Mouse (Mus musculus) embryonic facial prominence, embryonic 10.5 days (tissue): ENCODE results near the gene Pde4d. TPM values are rescaled to one million over a fixed set of nuclear protein-coding genes. Genes with fewer than 3 reads are reported as not detected.

Experiments
- DNase-seq: peaks from one replicate; pipeline ENCODE4 v3.0.0-alpha.2; 2017; ENCODE audit warnings: low spot score
- H3K27ac ChIP-seq: fragments of 300-500 bp; sonication (generic); replicated peaks from 2 replicates; pipeline ENCODE4 v1.5.1; 2016; ENCODE audit warnings: mild to moderate bottlenecking
- H3K27me3 ChIP-seq: fragments of 300-500 bp; sonication (generic); replicated peaks from 2 replicates; pipeline ENCODE4 v1.6.1; 2016; ENCODE audit warnings: low read depth, mild to moderate bottlenecking; ENCODE audit not compliant: poor library complexity, severe bottlenecking
- H3K36me3 ChIP-seq: fragments of 300-500 bp; sonication (generic); replicated peaks from 2 replicates; pipeline ENCODE4 v1.6.1; 2016; ENCODE audit warnings: mild to moderate bottlenecking, moderate library complexity
- H3K4me1 ChIP-seq: fragments of 300-500 bp; sonication (generic); 2 replicates; pipeline ENCODE4 v1.6.1; 2016
- H3K4me3 ChIP-seq: fragments of 300-500 bp; sonication (generic); 2 replicates; pipeline ENCODE4 v1.5.1; 2016; ENCODE audit warnings: mild to moderate bottlenecking, moderate library complexity
- H3K9me3 ChIP-seq: fragments of 300-500 bp; sonication (generic); 2 replicates; pipeline ENCODE4 v1.6.1; 2016; ENCODE audit warnings: mild to moderate bottlenecking
- WGBS: fragments of 180-500 bp; shearing (Covaris S2); methylation state at CpG from one replicate; pipeline ENCODE4 v1.1.7; 2016; 5-methylcytosine and 5-hydroxymethylcytosine counted together
- polyA plus RNA-seq: library from polyadenylated mRNA; unstranded; fragments of >200 nt; fragmentation: Nextera tagmentation; extraction: Ambion mirVana; gene quantifications from 2 replicates; pipeline ENCODE4 v1.2.1, GENCODE M21; 2016

The Pde4d gene
- polyA plus RNA-seq, 1 experiment from 2014 or later = 19.7 TPM

DNA sequence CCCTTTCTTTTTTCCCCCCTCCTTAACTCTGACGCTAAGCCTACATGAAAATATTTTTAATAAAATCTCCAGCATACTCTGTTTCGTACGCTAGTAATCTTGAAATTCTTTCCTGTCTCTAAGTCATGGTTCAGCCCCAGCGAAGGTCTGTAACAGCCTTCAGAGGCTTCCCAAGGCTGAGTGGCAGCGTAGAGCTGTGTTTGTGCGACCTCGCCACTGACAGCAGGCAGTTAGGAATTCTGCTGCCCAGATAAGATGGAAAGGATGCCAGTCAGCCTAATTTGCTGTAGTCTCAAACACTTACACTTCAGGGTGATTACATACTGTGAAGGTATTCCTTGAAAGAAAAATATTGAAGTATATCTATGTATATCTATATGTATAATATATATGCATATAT, 371.5 kb downstream of the Pde4d start:
- Histone ChIP-seq H3K36me3 (no peaks in the 10 kb centered on the region), H3K27me3 (no peaks in the 10 kb centered on the region), H3K27ac (no peak overlapping the region), H3K4me1 (no peaks in the 10 kb centered on the region), H3K4me3 (no peak overlapping the region), H3K9me3 (no peaks in the 10 kb centered on the region)
- no peak for DNase-seq
- 87% methylated on average over 7 of the region's 7 CpGs for WGBS

- 92% methylated on average over 8 of the region's 8 CpGs for WGBS
- Histone ChIP-seq H3K27me3 (no peaks in the 10 kb centered on the region), H3K9me3 (no peaks in the 10 kb centered on the region), H3K4me3 (no peak overlapping the region), H3K27ac (no peak overlapping the region), H3K36me3 (no peaks in the 10 kb centered on the region), H3K4me1 (no peaks in the 10 kb centered on the region)
- no peak for DNase-seq
Observed at GRCm38 (mm10) chr13:108824638-108825310, 375.0 kb downstream of the Pde4d start.

DNA sequence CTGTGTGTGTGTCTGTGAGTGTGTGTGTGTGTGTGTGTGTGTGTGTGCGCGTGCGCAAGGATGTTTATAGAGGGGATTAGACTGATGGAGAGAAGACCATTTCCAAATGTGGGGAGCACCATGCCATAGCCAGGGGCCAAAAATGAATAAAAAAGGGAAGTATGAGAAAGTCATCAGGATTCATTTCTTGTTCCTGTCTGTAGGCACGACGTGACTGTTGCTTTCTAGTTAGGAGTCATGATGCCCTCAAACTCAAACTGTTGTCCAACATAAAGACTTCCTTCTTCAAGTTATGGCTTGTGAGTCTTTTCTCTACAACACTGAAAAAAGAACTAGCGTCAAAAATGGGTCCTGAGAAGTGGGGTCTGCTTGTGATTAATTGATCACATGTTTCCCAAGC, 375.8 kb downstream of the Pde4d start:
- H3K36me3 ChIP-seq = no peaks in the 10 kb centered on the region
- no peaks in the 10 kb centered on the region for H3K4me1 ChIP-seq
- no peak for DNase-seq
- 91% methylated on average over 6 of the region's 6 CpGs for WGBS
- H3K9me3 ChIP-seq = no peaks in the 10 kb centered on the region
- H3K27ac ChIP-seq = no peak overlapping the region
- no peak overlapping the region for H3K4me3 ChIP-seq
- H3K27me3 ChIP-seq = no peaks in the 10 kb centered on the region

DNA sequence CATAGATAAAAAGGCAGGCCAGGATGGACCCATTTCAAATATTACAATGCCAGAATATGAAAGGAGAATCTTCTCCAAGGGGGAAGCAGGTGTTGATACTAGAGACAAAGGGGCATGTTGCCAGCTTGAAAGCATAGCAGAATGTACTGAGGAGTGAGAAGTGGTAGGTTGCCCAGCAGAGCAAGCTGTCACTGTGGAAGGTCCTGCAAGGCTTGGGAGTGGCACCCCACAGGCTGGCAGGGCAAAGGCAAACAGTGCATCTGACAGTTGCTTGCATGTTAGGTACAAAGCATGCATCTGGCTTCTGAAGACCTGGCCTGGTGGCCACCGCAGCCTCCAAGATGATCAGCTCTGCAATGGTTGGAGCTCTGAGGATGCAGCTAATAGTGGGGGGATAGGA, 384.4 kb downstream of the Pde4d start:
- 94% methylated on average over 1 of the region's 1 CpGs for WGBS

GRCm38 (mm10) chr13:108836314-108836713, 386.6 kb downstream of the Pde4d start:
- DNase-seq = no peak
- Histone ChIP-seq H3K4me3 (no peak overlapping the region), H3K27ac (no peak overlapping the region), H3K36me3 (no peaks in the 10 kb centered on the region), H3K4me1 (no peaks in the 10 kb centered on the region), H3K27me3 (no peaks in the 10 kb centered on the region), H3K9me3 (no peaks in the 10 kb centered on the region)
- WGBS = 79% methylated on average over 3 of the region's 3 CpGs

More for the DNA sequence above, 384.4 kb downstream of the Pde4d start:
- Histone ChIP-seq H3K4me3 (no peak overlapping the region), H3K9me3 (no peaks in the 10 kb centered on the region), H3K4me1 (no peaks in the 10 kb centered on the region), H3K27ac (no peak overlapping the region), H3K36me3 (no peaks in the 10 kb centered on the region), H3K27me3 (no peaks in the 10 kb centered on the region)
- no peak for DNase-seq

DNA sequence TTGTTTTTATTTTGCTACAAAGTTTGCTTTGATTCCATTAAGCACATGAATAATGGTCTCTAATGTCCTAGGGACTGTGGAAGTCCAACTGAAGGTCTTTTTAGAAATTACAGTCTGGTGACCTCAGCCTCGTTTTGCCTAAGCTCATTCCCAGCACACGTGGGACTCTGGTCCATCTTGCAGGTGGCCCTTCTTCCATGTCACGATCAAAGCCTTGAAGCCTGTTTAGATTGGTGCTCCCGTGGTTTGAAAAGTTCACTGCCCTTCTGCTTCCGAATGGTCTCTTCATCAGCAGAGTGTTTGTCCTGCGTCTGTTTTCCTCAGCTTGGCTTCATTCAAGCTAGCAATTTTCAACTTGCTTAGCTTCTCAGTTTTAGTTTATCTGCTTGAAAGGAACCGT, 389.4 kb downstream of the Pde4d start:
- Histone ChIP-seq H3K27ac (no peak overlapping the region), H3K4me3 (no peak overlapping the region), H3K36me3 (no peaks in the 10 kb centered on the region), H3K4me1 (no peaks in the 10 kb centered on the region), H3K9me3 (no peaks in the 10 kb centered on the region), H3K27me3 (no peaks in the 10 kb centered on the region)
- DNase-seq = no peak
- WGBS = 62% methylated on average over 7 of the region's 7 CpGs

DNA sequence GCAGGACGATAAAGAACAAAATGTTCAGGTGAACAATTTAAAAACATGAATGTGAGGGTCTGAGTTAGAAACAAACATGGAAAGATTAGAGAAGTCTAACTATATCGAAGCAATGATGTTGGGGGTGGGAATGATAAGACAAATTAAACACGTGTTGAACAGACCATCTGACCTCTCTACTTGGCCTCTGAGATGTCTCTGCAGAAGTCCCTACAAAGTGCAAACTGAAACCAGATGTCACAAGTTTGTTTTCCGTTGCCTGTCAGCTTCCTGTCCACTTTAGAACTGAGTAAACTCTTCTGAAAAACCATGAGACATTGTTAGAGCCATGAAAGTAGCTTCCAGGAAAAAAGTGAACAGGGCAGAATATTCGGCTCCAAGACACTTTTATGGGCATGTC, 404.3 kb downstream of the Pde4d start:
- no peaks in the 10 kb centered on the region for H3K9me3 ChIP-seq
- no peaks in the 10 kb centered on the region for H3K36me3 ChIP-seq
- no peak for DNase-seq
- no peak overlapping the region for H3K4me3 ChIP-seq
- 38% methylated on average over 5 of the region's 5 CpGs for WGBS
- H3K4me1 ChIP-seq = peaks cover 9% of the 10 kb centered on the region
- H3K27me3 ChIP-seq = no peaks in the 10 kb centered on the region
- H3K27ac ChIP-seq = no peak overlapping the region

DNA sequence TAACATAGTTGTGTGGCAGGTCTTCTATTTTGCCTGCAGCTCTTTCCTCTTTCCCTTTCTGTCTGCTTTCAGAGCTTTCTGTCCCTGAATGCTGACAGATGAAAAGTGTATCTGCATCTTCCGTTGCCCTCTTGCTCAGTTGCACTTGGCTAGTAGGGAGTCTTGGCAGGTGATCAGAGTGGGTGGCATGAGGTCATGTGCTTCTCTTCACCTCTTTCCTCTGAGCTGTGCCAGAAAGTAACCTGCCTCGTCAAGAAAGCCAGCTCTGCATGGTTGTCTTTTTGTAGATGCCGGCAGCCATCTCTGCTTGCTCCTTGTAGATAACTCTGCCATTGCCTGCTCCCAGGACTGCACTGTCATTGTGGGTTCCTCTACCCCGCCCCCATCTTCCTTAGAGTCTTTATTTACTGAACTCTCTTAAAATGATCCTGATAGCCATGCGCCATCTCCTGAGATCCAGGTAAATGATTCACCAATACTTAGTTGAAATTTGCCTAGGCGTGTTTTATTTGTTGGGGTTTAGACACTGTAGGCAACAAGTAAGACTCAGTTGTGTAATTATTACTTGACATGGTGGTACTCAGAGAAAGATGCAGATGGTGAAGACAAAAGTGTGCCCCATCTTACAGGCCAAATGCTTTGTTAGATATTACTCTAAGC, 407.2 kb downstream of the Pde4d start:
- no peak overlapping the region for H3K4me3 ChIP-seq
- 82% methylated on average over 6 of the region's 6 CpGs for WGBS

DNA sequence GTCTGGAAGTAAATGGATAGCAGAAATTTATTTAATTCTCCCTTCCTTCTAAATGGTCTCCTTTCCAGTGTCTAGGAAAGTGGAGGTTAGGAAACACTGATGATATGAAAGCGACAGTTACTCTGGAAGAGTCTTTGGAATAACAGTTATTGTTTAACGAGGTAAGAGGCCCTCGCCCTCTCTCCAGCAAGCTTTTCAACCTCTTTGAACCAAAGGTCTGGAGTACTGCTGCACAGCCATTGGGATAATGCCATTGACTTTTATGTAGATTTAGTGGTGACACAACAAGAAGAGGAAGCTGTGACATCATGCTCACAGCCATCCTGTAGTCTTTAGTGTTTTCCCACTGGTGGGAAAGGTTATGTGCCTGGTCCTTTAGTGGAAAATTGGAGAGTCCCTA, 409.6 kb downstream of the Pde4d start:
- Histone ChIP-seq H3K4me1 (peaks cover 6% of the 10 kb centered on the region), H3K27me3 (no peaks in the 10 kb centered on the region), H3K9me3 (no peaks in the 10 kb centered on the region), H3K4me3 (no peak overlapping the region), H3K27ac (no peak overlapping the region), H3K36me3 (no peaks in the 10 kb centered on the region)
- WGBS = 88% methylated on average over 3 of the region's 3 CpGs
- DNase-seq = no peak

More for the DNA sequence above, 407.2 kb downstream of the Pde4d start:
- Histone ChIP-seq H3K4me1 (peaks cover 9% of the 10 kb centered on the region), H3K27me3 (no peaks in the 10 kb centered on the region), H3K36me3 (no peaks in the 10 kb centered on the region), H3K9me3 (no peaks in the 10 kb centered on the region), H3K27ac (no peak overlapping the region)
- DNase-seq = no peak

- H3K9me3 ChIP-seq = no peaks in the 10 kb centered on the region
- DNase-seq = no peak
- no peaks in the 10 kb centered on the region for H3K27me3 ChIP-seq
- H3K4me3 ChIP-seq = no peak overlapping the region
- no peaks in the 10 kb centered on the region for H3K4me1 ChIP-seq
- no peak overlapping the region for H3K27ac ChIP-seq
- no peaks in the 10 kb centered on the region for H3K36me3 ChIP-seq
- 36% methylated on average over 7 of the region's 7 CpGs for WGBS
Observed at GRCm38 (mm10) chr13:108860737-108861136, 411.0 kb downstream of the Pde4d start.

DNA sequence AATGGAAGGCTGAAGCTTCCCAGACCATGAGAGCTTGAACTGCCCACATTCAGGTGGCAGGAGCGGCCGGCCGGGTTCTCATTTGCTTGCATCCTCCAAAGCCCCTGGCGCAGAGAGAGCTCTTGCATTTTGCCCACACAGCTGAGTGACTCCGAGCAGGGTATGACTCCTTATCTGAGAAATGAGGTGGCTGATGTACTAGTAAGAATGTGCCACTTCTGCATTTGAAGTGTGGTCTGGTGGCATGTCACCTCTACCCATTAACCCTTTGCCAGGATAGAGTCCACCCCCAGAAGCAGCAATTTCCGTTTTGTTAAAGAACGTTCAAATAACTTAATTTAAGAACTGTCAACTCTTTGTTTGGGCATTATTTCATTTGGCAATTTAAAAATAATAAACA, 412.0 kb downstream of the Pde4d start:
- Histone ChIP-seq H3K4me3 (no peak overlapping the region), H3K27me3 (no peaks in the 10 kb centered on the region), H3K36me3 (no peaks in the 10 kb centered on the region), H3K4me1 (no peaks in the 10 kb centered on the region), H3K27ac (no peak overlapping the region), H3K9me3 (no peaks in the 10 kb centered on the region)
- 88% methylated on average over 7 of the region's 7 CpGs for WGBS
- no peak for DNase-seq

DNA sequence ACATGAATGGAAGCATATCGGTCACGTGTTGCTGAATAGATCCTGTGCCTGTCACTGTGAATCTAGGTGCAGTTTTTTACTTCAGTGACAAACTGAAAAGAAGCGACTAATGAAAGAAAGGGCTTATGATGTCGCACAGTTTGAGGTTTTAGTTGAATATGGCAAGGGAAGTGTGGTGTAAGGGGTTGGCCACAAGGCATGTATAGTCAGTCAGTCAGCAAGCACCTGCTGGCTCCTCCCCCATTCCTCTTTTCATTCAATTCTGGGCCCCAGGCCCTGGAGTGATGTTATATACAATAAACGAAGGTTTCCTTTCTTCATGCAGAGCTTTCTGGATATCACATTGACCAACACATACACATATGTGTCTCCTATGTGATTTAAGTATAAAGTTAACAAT, 412.4 kb downstream of the Pde4d start:
- no peaks in the 10 kb centered on the region for H3K27me3 ChIP-seq
- 84% methylated on average over 5 of the region's 5 CpGs for WGBS
- no peak for DNase-seq
- no peaks in the 10 kb centered on the region for H3K4me1 ChIP-seq
- no peaks in the 10 kb centered on the region for H3K9me3 ChIP-seq
- H3K27ac ChIP-seq = no peak overlapping the region
- no peak overlapping the region for H3K4me3 ChIP-seq
- H3K36me3 ChIP-seq = no peaks in the 10 kb centered on the region

GRCm38 (mm10) chr13:108900160-108900559, 450.4 kb downstream of the Pde4d start:
- WGBS = 91% methylated on average over 5 of the region's 5 CpGs
- Histone ChIP-seq H3K4me1 (peaks cover 6% of the 10 kb centered on the region), H3K36me3 (no peaks in the 10 kb centered on the region), H3K27ac (no peak overlapping the region), H3K4me3 (no peak overlapping the region), H3K9me3 (no peaks in the 10 kb centered on the region), H3K27me3 (no peaks in the 10 kb centered on the region)
- no peak for DNase-seq
